Mouse (Mus musculus): ENCODE results near the gene Srebf2.

- TF ChIP-seq POLR2A (IDR thresholded peaks at IDR 0.05; ENCODE audit: insufficient read depth, low read depth, low read length) (no peak), CTCF (IDR thresholded peaks at IDR 0.05) (no peak), EP300 (IDR thresholded peaks at IDR 0.05; ENCODE audit: insufficient read depth, low read depth, low read length) (no peak)
Observed at GRCm38 (mm10) chr15:82207105-82207459, 60.1 kb downstream of the Srebf2 start.
